Mouse (Mus musculus): ENCODE measurements around the gene Pign.
A peak's percentile ranks its signal among the peaks of the same experiment; 100 is the strongest.

The Pign gene

GRCm38 (mm10) chr1:105563821-105564220 is 99.7 kb downstream of the Pign start:
- DNase-seq (ENCODE audit: low read depth, low spot score) = peak; percentile 42

- no peak for DNase-seq (ENCODE audit: low read depth, low spot score)
Measured at GRCm38 (mm10) chr1:105556078-105556477, 107.4 kb downstream of the Pign start.

- no peak for DNase-seq (ENCODE audit: low read depth, low spot score)
Measured at GRCm38 (mm10) chr1:105555192-105555718, 108.2 kb downstream of the Pign start.

- no peak for DNase-seq (ENCODE audit: low read depth, low spot score)
Measured at GRCm38 (mm10) chr1:105553130-105553529, 110.3 kb downstream of the Pign start.

- no peak for DNase-seq (ENCODE audit: low read depth, low spot score)
Measured at GRCm38 (mm10) chr1:105550163-105550562, 113.3 kb downstream of the Pign start.

DNA sequence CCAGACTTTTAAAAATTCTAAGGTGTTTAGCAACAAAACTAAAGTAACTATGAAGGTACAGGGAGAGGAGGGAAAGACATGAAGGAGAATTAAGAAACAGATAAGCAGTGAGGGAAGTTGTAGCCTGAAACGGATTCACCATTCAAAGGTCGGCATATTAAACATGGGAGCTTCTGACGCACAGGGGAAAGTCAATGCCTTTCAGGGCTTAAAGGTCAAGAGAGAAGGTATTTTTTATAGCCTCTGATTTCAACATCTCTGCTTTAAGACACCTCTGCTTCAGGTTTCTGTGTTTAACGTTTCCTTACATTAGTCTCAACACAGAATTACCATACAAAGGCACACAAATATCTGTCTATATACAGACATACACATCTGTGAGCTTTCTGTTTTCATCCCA is 113.8 kb downstream of the Pign start:
- no peak for DNase-seq (ENCODE audit: low read depth, low spot score)

DNA sequence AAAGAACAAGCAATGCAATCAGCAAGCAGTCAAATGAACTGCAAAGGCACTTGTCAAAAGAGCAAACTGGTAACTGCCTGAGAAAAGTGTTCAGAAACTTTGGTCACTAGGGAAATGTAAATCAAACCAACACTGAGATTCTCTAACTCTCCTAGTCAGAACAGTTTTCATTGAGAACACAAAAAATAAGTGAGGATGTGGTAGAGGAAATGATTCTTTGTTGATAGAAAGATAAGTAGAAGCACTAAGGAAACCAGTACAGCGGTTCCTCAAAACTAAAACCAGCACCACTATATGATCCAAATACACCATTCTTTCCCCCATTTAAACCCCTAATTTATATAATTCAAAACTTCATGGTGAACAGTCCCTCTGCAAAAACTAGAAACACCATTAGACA is 120.4 kb downstream of the Pign start:
- DNase-seq (ENCODE audit: low read depth, low spot score) = no peak

DNA sequence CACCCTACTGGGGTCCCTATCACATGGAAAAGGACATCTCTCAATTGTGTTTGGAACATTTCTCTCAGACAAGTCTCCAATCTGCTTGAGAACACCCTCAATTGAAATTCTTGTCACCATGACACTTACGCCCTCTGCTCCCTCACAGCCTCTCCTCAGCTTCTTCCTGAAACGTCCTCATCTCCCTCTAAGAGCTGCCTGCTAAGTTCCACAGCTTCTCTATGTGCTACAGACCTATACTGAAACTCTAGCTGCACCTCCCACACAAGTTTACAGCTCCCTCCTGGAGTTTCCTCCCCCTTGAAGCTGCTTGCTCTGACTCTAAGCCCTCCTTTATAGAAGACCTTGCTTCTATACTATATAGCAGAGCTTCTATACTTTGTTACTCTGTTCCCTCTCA is 139.7 kb downstream of the Pign start:
- DNase-seq (ENCODE audit: low read depth, low spot score) = peak; percentile 29

GRCm38 (mm10) chr1:105522321-105522720 is 141.2 kb downstream of the Pign start:
- peak; percentile 78 for DNase-seq (ENCODE audit: low read depth, low spot score)

- DNase-seq (ENCODE audit: low read depth, low spot score) = no peak
Measured at GRCm38 (mm10) chr1:105518101-105518500, 145.4 kb downstream of the Pign start.

GRCm38 (mm10) chr1:105507116-105507515 is 156.4 kb downstream of the Pign start:
- DNase-seq (ENCODE audit: low read depth, low spot score) = no peak

GRCm38 (mm10) chr1:105492626-105493025 is 170.9 kb downstream of the Pign start:
- DNase-seq (ENCODE audit: low read depth, low spot score) = no peak

DNA sequence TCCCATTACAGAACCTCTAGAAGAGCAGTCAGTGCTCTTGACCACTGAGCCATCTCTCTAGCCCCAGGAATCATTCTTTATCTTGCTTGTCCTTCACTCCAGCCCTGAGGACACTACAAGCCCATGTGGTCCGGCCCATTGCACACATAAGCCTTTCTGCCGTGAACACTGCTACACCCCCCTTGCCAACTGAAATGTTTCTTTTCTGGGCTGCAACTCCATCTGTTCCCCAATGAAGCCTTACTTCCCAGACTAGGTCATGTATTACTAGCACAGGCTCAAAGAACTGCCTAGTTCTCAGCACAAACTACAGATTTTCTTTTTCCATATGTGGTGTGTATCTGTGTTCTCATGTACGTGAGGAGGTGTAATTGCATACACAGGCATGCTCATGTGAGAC is 174.0 kb downstream of the Pign start:
- DNase-seq (ENCODE audit: low read depth, low spot score) = no peak

- DNase-seq (ENCODE audit: low read depth, low spot score) = no peak
Measured at GRCm38 (mm10) chr1:105487037-105487436, 176.4 kb downstream of the Pign start.

Measured in ZHBTc4 (cell line).